Mouse (Mus musculus) MEL-GATA-1-ER (cell line): ENCODE results near the gene Card6.
"Not testable (repeated sequence)": the region's sequence is repeated elsewhere in the genome, so short reads cannot be mapped to it uniquely, and the experiment has no call there.

Experiments
- DNase-seq: peaks from one replicate; pipeline ENCODE4 v3.0.0-alpha.2; 2012; ENCODE audit warnings: low read depth; ENCODE audit errors: extremely low read depth

The Card6 gene

GRCm38 (mm10) chr15:5130887-5131668 is 22.7 kb upstream of the Card6 start:
- DNase-seq = not testable (repeated sequence)

- no peak for DNase-seq
These were observed 20.9 kb upstream of the Card6 start for GRCm38 (mm10) chr15:5129111-5129805.

GRCm38 (mm10) chr15:5128176-5128940 is 20.0 kb upstream of the Card6 start:
- peak; percentile 70 for DNase-seq

- DNase-seq = no peak
These were observed 19.1 kb upstream of the Card6 start for GRCm38 (mm10) chr15:5127487-5127886.

GRCm38 (mm10) chr15:5126456-5126855 is 18.1 kb upstream of the Card6 start:
- no peak for DNase-seq

GRCm38 (mm10) chr15:5121535-5122313 is 13.4 kb upstream of the Card6 start:
- no peak for DNase-seq

- no peak for DNase-seq
These were observed 11.4 kb upstream of the Card6 start for GRCm38 (mm10) chr15:5119707-5120106.

GRCm38 (mm10) chr15:5119192-5119591 is 10.9 kb upstream of the Card6 start:
- no peak for DNase-seq

- DNase-seq = no peak
These were observed 10.3 kb upstream of the Card6 start for GRCm38 (mm10) chr15:5118626-5119025.

- DNase-seq = no peak
These were observed 8.8 kb upstream of the Card6 start for GRCm38 (mm10) chr15:5117031-5117601.

GRCm38 (mm10) chr15:5116270-5117030 is 8.1 kb upstream of the Card6 start, which contains the start of gene Rpl37:
Gene Rpl37, plus strand, starts transcription at chr15:5116645.
- DNase-seq = peak; percentile 93

GRCm38 (mm10) chr15:5115173-5115572 is 6.8 kb upstream of the Card6 start:
- DNase-seq = no peak

- no peak for DNase-seq
These were observed 4.3 kb upstream of the Card6 start for GRCm38 (mm10) chr15:5112651-5113050.

- no peak for DNase-seq
These were observed 309 bp upstream of the Card6 start for GRCm38 (mm10) chr15:5108655-5109040.

- DNase-seq = no peak
These were observed 2.0 kb downstream of the Card6 start for GRCm38 (mm10) chr15:5106293-5106692.

GRCm38 (mm10) chr15:5105891-5106290 is 2.4 kb downstream of the Card6 start:
- no peak for DNase-seq

GRCm38 (mm10) chr15:5102312-5102711 is 6.0 kb downstream of the Card6 start:
- DNase-seq = no peak

GRCm38 (mm10) chr15:5097376-5097775 is 11.0 kb downstream of the Card6 start:
- no peak for DNase-seq

GRCm38 (mm10) chr15:5095534-5096301 is 12.6 kb downstream of the Card6 start:
- no peak for DNase-seq
